Mouse (Mus musculus) intestine, postnatal 0 days (tissue): ENCODE measurements around the gene 1700113H08Rik. TPM values are rescaled to one million over a fixed set of nuclear protein-coding genes. Genes with fewer than 3 reads are reported as not detected.

Experiments
- ATAC-seq: fragments of 200-750 bp; cut with Nextera tagmentation; 2 replicates; pipeline ENCODE4 v1.8.0; 2017; ENCODE audit warnings: mild to moderate bottlenecking, moderate TSS enrichment, moderate library complexity
- H3K27ac ChIP-seq: fragments of 300-500 bp; sonication (generic); 2 replicates; pipeline ENCODE4 v1.5.1; 2014; ENCODE audit warnings: mild to moderate bottlenecking, low read depth, low read length, moderate library complexity
- H3K27me3 ChIP-seq: fragments of 300-500 bp; sonication (generic); replicated peaks from 2 replicates; pipeline ENCODE4 v1.6.1; 2014; ENCODE audit warnings: low read length, mixed read lengths; ENCODE audit not compliant: control insufficient read depth, insufficient read depth
- H3K36me3 ChIP-seq: fragments of 300-500 bp; sonication (generic); 2 replicates; pipeline ENCODE4 v1.6.1; 2014; ENCODE audit warnings: mild to moderate bottlenecking, moderate library complexity; ENCODE audit not compliant: control insufficient read depth, insufficient read depth
- H3K4me1 ChIP-seq: fragments of 300-500 bp; sonication (generic); replicated peaks from 2 replicates; pipeline ENCODE4 v1.6.1; 2014; ENCODE audit warnings: antibody characterized with exemption, low read length, mixed read lengths; ENCODE audit not compliant: control insufficient read depth, insufficient read depth
- H3K4me2 ChIP-seq: fragments of 300-500 bp; sonication (generic); replicated peaks from 2 replicates; pipeline ENCODE4 v1.6.1; 2014; ENCODE audit warnings: low read depth, mild to moderate bottlenecking, moderate library complexity
- H3K4me3 ChIP-seq: fragments of 300-500 bp; sonication (generic); 2 replicates; pipeline ENCODE4 v1.5.1; 2014; ENCODE audit warnings: low read depth, low read length
- H3K9ac ChIP-seq: fragments of 300-500 bp; sonication (generic); 2 replicates; pipeline ENCODE4 v1.6.1; 2014; ENCODE audit warnings: mild to moderate bottlenecking, low read depth, low read length
- H3K9me3 ChIP-seq: fragments of 300-500 bp; sonication (generic); 2 replicates; pipeline ENCODE4 v1.6.1; 2016; ENCODE audit warnings: mixed run types; ENCODE audit not compliant: control insufficient read depth
- CTCF ChIP-seq: sonication (generic); IDR thresholded peaks from 2 replicates; pipeline ENCODE4 v1.5.1; 2016; ENCODE audit warnings: low read depth, mild to moderate bottlenecking, control low read depth, antibody characterized with exemption, moderate library complexity
- WGBS: fragments of 180-500 bp; shearing (Covaris S2); extraction: QIAGEN DNeasy Blood & Tissue Kit; methylation state at CpG from one replicate; pipeline ENCODE4 v1.1.7; 2014; 5-methylcytosine and 5-hydroxymethylcytosine counted together
- polyA plus RNA-seq: library from polyadenylated mRNA; unstranded; fragments of >200 nt; fragmentation: Nextera tagmentation; extraction: Ambion mirVana; gene quantifications from 2 replicates; pipeline ENCODE4 v1.2.1, GENCODE M21; 2015

1700113H08Rik gene
- polyA plus RNA-seq, 1 experiment from 2014 or later = 0.20 TPM

- Histone ChIP-seq H3K36me3 (no peaks in the 10 kb centered on the region), H3K4me3 (no peak overlapping the region), H3K9ac (no peak overlapping the region), H3K4me1 (0 out of 2 replicates have a peak, but pooled peaks cover 4% of the 10 kb centered on the region), H3K4me2 (no peak overlapping the region), H3K27me3 (no peaks in the 10 kb centered on the region), H3K27ac (peak overlapping the region; percentile 24), H3K9me3 (no peaks in the 10 kb centered on the region)
- WGBS = 45% methylated on average over 3 of the region's 3 CpGs
- TF ChIP-seq CTCF = no peak
- peak; percentile 78 for ATAC-seq
Measured at GRCm38 (mm10) chr10:87049179-87049578, 8.7 kb upstream of the 1700113H08Rik start.

GRCm38 (mm10) chr10:87051714-87052113 lies 6.1 kb upstream of the 1700113H08Rik start:
- Histone ChIP-seq H3K27ac (no peak overlapping the region), H3K4me1 (0 out of 2 replicates have a peak, but pooled peaks cover 4% of the 10 kb centered on the region), H3K9ac (no peak overlapping the region), H3K4me2 (no peak overlapping the region), H3K36me3 (no peaks in the 10 kb centered on the region), H3K27me3 (no peaks in the 10 kb centered on the region), H3K9me3 (no peaks in the 10 kb centered on the region), H3K4me3 (no peak overlapping the region)
- 21% methylated on average over 4 of the region's 4 CpGs for WGBS
- ATAC-seq = peak; percentile 91
- TF ChIP-seq CTCF = no peak

DNA sequence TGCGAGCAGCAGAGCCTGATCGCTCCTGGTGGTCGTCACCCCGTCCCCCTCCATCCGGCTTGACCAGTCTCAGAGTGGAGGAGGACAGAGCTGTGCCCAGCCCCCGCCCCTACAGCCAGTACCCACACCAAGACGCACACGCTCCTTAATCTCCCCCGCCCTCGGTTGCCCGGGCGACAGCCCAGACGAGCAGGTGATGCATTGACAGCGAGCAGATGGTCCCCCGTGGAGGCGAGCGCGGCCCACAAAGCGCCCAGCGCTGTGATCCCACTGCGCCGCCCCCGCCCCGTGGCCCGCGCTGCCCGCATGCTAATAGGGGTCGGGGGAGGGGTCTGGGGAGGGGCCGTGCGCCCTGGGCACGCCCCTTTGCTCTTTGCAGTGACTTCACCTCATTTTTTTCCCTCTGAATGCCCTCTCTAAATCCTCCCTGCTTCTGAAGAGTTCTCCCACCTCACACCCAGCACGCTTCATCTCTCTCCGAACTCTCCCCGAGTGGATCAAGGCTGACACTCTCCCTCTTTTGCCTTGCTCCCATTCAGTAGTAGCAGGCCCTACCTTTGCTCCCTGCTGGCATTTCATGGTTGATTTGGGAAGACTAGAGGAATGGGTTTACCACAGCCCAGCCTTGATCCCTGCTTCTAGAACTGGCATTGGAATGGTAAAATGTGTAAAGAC lies 543 bp downstream of the 1700113H08Rik start:
- Histone ChIP-seq H3K4me2 (peak overlapping the region; percentile 68), H3K9me3 (no peaks in the 10 kb centered on the region), H3K27ac (no peak overlapping the region), H3K9ac (0 out of 2 replicates have a peak overlapping the region, but pooled peaks have one; percentile 7), H3K27me3 (no peaks in the 10 kb centered on the region), H3K4me1 (no peaks in the 10 kb centered on the region), H3K4me3 (peak overlapping the region; percentile 33), H3K36me3 (no peaks in the 10 kb centered on the region)
- ATAC-seq = peak; percentile 61
- no peak for TF ChIP-seq CTCF
- WGBS = 1% methylated on average over 33 of the region's 34 CpGs

DNA sequence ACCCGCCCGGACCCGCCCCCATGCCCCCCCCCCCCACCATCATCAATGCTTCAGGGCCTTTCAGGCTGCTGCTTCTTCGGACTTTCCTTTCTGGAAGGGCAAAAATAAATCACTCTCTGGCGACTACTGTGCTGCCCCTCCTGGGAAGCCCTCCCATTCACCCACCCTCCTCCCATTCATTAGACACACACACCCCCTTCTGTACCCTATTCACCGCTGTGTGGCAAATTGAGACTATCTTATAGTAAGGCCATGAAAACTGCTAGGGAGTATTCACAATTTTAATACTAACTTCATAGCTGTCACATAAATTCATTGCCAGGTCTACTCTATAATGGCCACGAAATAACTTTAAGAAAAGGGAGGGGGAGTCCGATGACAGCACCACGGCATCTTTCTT lies 1.1 kb downstream of the 1700113H08Rik start:
- no peak for TF ChIP-seq CTCF
- Histone ChIP-seq H3K4me3 (no peak overlapping the region), H3K9me3 (no peaks in the 10 kb centered on the region), H3K27me3 (no peaks in the 10 kb centered on the region), H3K4me1 (no peaks in the 10 kb centered on the region), H3K9ac (no peak overlapping the region), H3K36me3 (no peaks in the 10 kb centered on the region), H3K4me2 (no peak overlapping the region; the same call in 1 of the 2 replicates), H3K27ac (no peak overlapping the region)
- 35% methylated on average over 9 of the region's 9 CpGs for WGBS
- ATAC-seq = no peak

- no peak overlapping the region for H3K9ac ChIP-seq
- no peak overlapping the region for H3K4me3 ChIP-seq
- no peaks in the 10 kb centered on the region for H3K27me3 ChIP-seq
- no peak overlapping the region for H3K27ac ChIP-seq
- H3K4me1 ChIP-seq = no peaks in the 10 kb centered on the region
- no peaks in the 10 kb centered on the region for H3K9me3 ChIP-seq
- 88% methylated on average over 6 of the region's 6 CpGs for WGBS
- ATAC-seq = no peak
- no peaks in the 10 kb centered on the region for H3K36me3 ChIP-seq
- H3K4me2 ChIP-seq = no peak overlapping the region
- no peak for TF ChIP-seq CTCF
Measured at GRCm38 (mm10) chr10:87059447-87059846, 1.6 kb downstream of the 1700113H08Rik start.

DNA sequence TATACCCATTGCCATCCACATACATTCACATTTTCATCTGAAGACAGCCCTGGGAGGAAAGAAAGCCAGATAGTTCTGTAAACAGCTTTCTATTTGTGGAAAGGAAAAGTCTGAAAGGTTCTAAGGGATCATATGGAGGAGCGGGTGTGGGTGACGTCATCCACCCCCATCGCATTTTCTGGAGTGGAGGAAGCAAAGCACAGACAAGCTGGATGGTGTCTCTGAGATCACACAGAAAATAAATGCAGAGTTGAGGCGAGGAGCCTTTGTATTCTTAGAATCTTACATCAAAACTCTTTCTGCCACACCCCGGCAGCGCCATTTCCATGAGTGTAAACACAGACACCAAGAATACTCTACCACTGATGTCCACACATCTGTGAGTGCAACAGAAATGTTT lies 26.4 kb downstream of the 1700113H08Rik start:
- no peak for ATAC-seq
- Histone ChIP-seq H3K4me1 (no peaks in the 10 kb centered on the region), H3K9ac (no peak overlapping the region), H3K27me3 (no peaks in the 10 kb centered on the region), H3K4me2 (no peak overlapping the region), H3K36me3 (no peaks in the 10 kb centered on the region), H3K4me3 (no peak overlapping the region), H3K27ac (no peak overlapping the region), H3K9me3 (no peaks in the 10 kb centered on the region)
- no peak for TF ChIP-seq CTCF
- WGBS = 83% methylated on average over 6 of the region's 6 CpGs
